Mouse (Mus musculus): Measurements from ENCODE around the gene Cdc14b. TPM values are rescaled to one million over a fixed set of nuclear protein-coding genes. Genes with fewer than 3 reads are reported as not detected.

Cdc14b gene
- polyA plus RNA-seq, 1 experiment, result 0.23 TPM

- no peak for TF ChIP-seq GATA1 (IDR thresholded peaks at IDR 0.05; ENCODE audit: low read length)
Measured at GRCm38 (mm10) chr13:64178000-64178399, 97.1 kb downstream of the Cdc14b start.

GRCm38 (mm10) chr13:64169746-64170145 lies 105.3 kb downstream of the Cdc14b start:
- TF ChIP-seq GATA1 (IDR thresholded peaks at IDR 0.05; ENCODE audit: low read length), result no peak

- TF ChIP-seq GATA1 (IDR thresholded peaks at IDR 0.05; ENCODE audit: low read length), result no peak
Measured at GRCm38 (mm10) chr13:64163147-64163715, 111.9 kb downstream of the Cdc14b start.

- no peak for TF ChIP-seq GATA1 (IDR thresholded peaks at IDR 0.05; ENCODE audit: low read length)
Measured at GRCm38 (mm10) chr13:64162626-64163025, 112.5 kb downstream of the Cdc14b start.

- no peak for TF ChIP-seq GATA1 (IDR thresholded peaks at IDR 0.05; ENCODE audit: low read length)
Measured at GRCm38 (mm10) chr13:64161916-64162611, 113.0 kb downstream of the Cdc14b start.

GRCm38 (mm10) chr13:64161548-64161915 lies 113.6 kb downstream of the Cdc14b start, which contains the start of gene Habp4:
Gene Habp4 (plus strand): TSS chr13:64161824.
- TF ChIP-seq GATA1 (IDR thresholded peaks at IDR 0.05; ENCODE audit: low read length), result no peak

GRCm38 (mm10) chr13:64156966-64157365 lies 118.1 kb downstream of the Cdc14b start:
- TF ChIP-seq GATA1 (IDR thresholded peaks at IDR 0.05; ENCODE audit: low read length), result no peak

GRCm38 (mm10) chr13:64155171-64155571 lies 119.9 kb downstream of the Cdc14b start:
- TF ChIP-seq GATA1 (IDR thresholded peaks at IDR 0.05; ENCODE audit: low read length), result no peak

GRCm38 (mm10) chr13:64154651-64155050 lies 120.4 kb downstream of the Cdc14b start:
- no peak for TF ChIP-seq GATA1 (IDR thresholded peaks at IDR 0.05; ENCODE audit: low read length)

GRCm38 (mm10) chr13:64153751-64154267 lies 121.3 kb downstream of the Cdc14b start:
- TF ChIP-seq GATA1 (IDR thresholded peaks at IDR 0.05; ENCODE audit: low read length), result no peak

- TF ChIP-seq GATA1 (IDR thresholded peaks at IDR 0.05; ENCODE audit: low read length), result no peak
Measured at GRCm38 (mm10) chr13:64153083-64153682, 121.9 kb downstream of the Cdc14b start, which contains the start of gene Zfp367. Gene Zfp367 (minus strand): TSS chr13:64153202.

GRCm38 (mm10) chr13:64152671-64153082 lies 122.4 kb downstream of the Cdc14b start:
- no peak for TF ChIP-seq GATA1 (IDR thresholded peaks at IDR 0.05; ENCODE audit: low read length)

- TF ChIP-seq GATA1 (IDR thresholded peaks at IDR 0.05; ENCODE audit: low read length), result no peak
Measured at GRCm38 (mm10) chr13:64152241-64152669, 122.8 kb downstream of the Cdc14b start.

- no peak for TF ChIP-seq GATA1 (IDR thresholded peaks at IDR 0.05; ENCODE audit: low read length)
Measured at GRCm38 (mm10) chr13:64150121-64150520, 125.0 kb downstream of the Cdc14b start.

Other genes with a start within 250 kb of the Cdc14b start
- gene Hsd17b3, start 186.1 kb downstream of the Cdc14b start, polyA plus RNA-seq (2012), result not detected in 2 replicates
- gene Slc35d2, start 145.9 kb downstream of the Cdc14b start, polyA plus RNA-seq (2012), result not detected in 2 replicates
- gene Zfp367, start 122.1 kb downstream of the Cdc14b start, polyA plus RNA-seq (2012), result 8.1 and 9.5 TPM in 2 replicates
- 42.0 and 70.8 TPM in 2 replicates for gene Habp4, start 113.5 kb downstream of the Cdc14b start, polyA plus RNA-seq (2012)
- gene Aaed1, start 37.4 kb upstream of the Cdc14b start, polyA plus RNA-seq (2012), result 1.3 and 2.0 TPM in 2 replicates
- 1.3 and 2.2 TPM in 2 replicates for gene Ctsl, start 95.6 kb upstream of the Cdc14b start, polyA plus RNA-seq (2012)
- 5.7 and 8.0 TPM in 2 replicates for gene Cdk20, start 157.0 kb upstream of the Cdc14b start, polyA plus RNA-seq (2012)
- not detected in 2 replicates for gene Fam240b, start 222.5 kb upstream of the Cdc14b start, polyA plus RNA-seq (2012)

Data from G1E-ER4 (cell line).